Mouse (Mus musculus): Measurements from ENCODE around the gene Lrrc46.

The Lrrc46 gene

DNA sequence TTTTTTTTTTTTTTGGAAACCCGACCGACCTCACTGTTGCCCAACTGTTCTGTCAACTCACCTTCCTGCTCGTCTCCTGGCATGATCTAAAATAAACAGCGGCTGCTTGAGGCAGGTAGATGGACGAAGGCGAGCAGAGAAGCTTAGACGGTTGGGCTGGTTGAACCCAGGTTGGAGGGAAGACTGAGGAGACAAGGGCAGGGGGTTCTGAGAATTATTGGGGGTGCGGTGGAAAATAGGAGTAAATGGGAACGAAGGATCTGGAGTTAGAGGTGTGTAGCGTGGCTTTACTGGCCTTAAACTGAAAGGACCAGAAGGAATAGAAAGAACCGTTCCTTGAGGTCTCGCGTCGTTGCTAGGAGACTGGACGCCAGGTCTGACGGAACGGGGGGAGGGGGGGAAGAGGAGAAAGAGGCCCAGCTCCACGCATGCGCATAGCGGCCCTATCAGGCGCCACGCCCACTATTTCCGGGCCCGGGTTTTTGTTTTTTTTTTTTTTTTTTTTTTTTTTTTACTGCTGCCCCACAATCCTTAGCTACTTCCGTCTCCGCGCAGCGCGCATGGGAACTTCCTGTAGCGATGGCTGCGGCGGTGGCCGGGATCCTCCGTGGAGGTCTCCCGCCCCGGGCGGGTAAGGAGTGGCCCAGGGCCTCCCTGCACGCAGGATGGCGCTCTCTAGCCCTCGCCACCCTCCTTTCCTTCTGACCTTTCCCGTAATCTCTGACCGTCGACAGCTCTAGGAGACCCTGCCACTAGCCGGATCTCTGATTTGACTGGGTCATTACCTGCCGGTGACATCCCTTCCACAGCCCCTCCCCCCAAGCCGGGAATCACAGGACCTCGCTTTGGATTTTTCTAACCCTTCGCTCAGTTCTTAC is at the start of gene Lrrc46, which contains the start of gene Mrpl10:
Gene Lrrc46 (minus strand): TSS at position 386 of the 878 bp plus-strand sequence.
Gene Mrpl10 (plus strand): TSS at position 539 of the 878 bp plus-strand sequence.
- in situ Hi-C loops (cut with MboI; ENCODE audit: unreplicated experiment in 2 of 2): loop anchor here in 1 of 2 experiments (10.0 kb wide), 1 partner anchor 266 kb away; the partner anchor contains the start of gene Snx11

DNA sequence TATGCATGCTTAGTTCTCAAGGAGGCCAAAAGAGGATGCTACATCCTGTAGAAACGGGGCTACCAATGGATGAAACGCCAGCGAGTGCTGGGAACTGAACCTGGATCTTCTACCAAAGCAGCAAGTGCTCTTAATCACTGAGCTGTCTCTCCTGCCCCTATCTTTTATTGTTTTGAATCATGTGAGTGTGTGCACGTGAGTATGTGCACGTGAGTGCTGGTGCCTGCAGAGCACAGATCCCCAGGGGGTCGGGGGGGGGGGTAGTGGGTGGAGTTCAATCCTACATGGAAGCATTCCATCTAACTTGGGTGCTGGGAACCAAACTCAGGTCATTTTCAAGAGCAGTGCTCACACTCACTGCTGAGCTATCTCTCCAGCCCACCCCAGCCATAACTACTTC is 45.2 kb upstream of the Lrrc46 start:
- in situ Hi-C loops (cut with MboI; ENCODE audit: unreplicated experiment in 2 of 2): no loop called here

DNA sequence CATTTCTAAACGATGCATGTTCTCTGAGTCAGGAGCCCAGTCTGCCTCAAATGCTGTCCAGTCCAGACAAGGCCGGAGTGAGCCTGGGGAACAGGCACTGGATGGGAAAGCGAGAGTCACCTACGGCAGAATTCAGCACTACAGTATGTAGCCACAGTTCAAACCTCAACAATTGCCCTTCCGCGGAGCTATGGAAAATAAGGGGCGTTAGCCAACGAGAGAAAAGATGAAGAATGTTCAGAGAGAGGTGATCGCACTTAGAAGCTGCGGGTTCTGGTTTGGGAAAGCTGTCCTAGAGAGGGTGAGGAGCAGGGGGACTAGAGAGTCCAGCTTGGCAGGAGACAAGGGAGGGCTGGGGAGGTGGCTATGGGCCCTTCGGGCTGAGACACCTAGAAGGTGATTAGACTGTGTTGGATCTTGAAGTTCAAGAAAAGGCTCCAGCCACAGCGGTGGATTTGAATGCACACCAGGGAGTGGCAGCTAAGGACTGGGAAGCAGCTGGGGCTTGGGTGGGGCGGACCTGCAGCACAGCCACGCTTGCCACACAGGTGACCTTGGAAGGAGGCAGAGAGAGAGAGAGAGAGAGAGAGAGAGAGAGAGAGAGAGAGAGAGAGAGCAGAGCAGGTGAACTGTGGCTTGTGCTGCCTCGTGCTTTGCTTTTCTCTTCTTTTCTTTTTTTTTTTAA is 43.8 kb upstream of the Lrrc46 start:
- in situ Hi-C loops (cut with MboI; ENCODE audit: unreplicated experiment in 2 of 2): no loop called here

DNA sequence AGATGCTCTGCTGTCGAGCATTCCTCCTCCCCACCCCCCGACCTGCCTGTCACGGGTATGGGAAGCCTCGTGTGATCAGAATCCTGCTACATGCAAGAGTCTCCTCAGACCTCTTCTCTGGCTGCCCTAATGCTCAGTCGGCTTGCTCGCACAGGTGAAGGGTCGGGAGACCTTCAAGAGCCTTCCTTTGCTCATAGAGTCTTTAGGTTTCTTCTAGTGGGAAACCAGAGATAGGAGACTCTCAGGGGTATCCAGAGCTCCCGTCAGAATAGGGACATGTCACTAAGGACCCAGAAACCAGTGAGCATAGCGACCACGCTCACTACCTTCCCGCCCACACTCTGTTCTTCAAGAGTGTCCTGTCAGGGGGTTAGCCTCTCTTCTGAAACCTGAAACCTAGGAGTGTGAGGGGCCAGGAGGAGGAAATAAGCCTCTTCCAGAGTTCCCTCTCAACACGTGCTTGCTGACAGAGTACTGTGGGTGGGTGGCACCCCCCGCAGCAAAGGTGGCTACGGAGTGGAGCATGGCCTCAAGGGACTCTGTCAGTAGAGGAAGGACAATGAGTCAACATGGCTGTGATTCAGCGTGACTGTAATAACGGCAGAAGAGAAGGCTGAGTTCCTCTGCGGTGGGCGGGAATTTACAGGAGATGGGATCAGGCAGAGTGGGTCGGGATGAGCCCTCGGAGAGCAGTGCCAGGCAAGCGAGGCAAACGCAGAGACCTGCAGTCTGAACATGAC is 42.4 kb upstream of the Lrrc46 start:
- in situ Hi-C loops (cut with MboI; ENCODE audit: unreplicated experiment in 2 of 2): no loop called here

DNA sequence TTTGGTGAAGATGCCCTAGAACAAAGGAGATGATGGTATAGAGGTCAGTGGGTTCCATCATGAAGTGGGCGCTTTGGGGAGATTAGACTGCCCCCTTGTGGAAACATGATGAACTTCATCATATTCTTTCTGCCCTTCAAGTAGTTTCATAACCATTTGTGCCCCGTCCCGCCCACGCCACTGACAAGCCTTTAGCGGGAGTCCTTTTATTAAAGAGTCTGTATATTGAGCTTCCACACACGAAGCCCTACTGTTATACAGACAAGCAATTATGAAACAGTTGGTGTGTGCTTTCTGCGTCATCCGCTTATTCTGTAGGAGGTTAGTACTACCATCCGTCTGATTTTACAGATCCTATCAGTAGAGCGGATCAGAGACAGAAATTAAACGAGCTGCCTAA is 41.8 kb upstream of the Lrrc46 start:
- in situ Hi-C loops (cut with MboI; ENCODE audit: unreplicated experiment in 2 of 2): no loop called here

DNA sequence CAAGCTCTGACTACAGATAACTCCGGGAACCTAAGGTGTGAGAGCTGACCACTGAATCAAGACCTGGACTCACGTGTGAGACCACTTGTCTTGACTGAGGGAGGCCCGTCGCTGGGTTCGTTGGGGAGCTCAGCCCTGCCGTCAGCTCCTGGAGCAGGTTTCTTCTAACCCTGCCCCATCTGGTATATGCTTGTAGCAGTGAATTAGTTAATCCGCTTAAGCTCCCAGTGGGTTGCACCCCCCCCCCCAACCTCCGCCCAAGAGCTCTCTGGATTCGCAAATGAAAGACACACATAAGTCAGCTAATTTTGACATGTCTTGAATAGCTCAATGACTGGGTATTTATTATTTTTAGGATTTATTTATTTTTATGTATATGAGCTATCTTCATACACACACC is 39.1 kb upstream of the Lrrc46 start:
- in situ Hi-C loops (cut with MboI; ENCODE audit: unreplicated experiment in 2 of 2): no loop called here

DNA sequence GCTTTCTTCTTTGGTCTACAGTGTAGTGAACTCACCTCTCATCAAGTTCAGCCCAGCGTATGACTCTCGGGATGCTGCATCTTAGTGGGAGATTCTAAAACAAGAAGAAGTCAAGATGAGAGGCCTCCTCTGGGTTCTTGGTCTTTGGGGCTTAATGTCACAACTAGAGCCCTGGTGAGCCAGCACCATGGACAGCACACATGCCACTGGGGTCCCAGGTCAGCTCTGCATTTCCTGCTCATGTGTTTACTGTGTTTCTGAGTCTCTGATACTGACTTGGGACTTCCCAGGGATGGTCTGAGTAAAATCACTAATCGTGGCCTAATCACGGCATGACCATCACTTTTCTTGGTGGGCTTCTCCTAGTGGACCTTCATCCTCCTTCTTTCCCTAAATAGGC is 37.5 kb upstream of the Lrrc46 start:
- in situ Hi-C loops (cut with MboI; ENCODE audit: unreplicated experiment in 2 of 2): no loop called here

DNA sequence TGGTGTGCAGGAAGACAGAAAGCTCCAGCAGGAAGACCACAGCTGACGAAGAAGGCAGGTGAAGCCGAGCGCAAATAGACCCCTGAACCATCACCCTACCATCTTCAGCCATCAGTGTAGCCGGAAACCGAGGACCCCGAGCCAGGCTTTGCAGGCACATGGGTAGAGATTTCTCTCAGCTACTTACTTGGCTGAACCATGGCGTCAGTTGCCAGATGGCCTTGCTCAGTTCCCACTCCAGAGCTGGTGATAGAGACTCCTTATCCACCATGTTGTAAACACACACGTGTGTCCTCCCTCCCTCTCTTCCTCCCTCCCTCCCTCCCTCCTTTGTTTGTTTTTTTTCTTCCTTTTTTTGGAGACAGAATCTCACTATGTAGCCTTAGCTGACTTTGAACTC is 33.0 kb upstream of the Lrrc46 start:
- in situ Hi-C loops (cut with MboI; ENCODE audit: unreplicated experiment in 2 of 2): loop anchor here in 1 of 2 experiments (25.0 kb wide), 1 partner anchor 787 kb away; the partner anchor contains the start of genes Hoxb6, Hoxb7 and Hoxb8

DNA sequence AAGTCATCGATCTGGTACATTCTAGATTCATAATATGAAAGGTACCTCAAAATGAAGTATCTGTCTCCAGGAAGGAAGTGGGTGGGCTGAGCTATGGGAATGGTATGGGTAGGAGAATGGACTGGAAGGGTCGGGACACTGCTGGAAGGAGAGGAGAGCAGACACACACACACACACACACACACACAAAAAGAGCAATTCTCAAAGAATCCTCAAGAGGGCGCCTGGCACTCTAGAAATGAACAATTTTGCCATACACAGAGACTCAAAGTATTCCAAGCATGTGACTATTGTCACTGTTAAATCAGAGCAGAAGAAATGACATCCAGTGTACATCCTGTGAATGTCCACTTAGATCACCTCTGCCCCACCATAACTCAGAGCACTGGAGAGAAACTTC is 31.3 kb upstream of the Lrrc46 start:
- in situ Hi-C loops (cut with MboI; ENCODE audit: unreplicated experiment in 2 of 2): loop anchor here in 1 of 2 experiments (25.0 kb wide), 1 partner anchor 785 kb away; the partner anchor contains the start of genes Hoxb6, Hoxb7 and Hoxb8

DNA sequence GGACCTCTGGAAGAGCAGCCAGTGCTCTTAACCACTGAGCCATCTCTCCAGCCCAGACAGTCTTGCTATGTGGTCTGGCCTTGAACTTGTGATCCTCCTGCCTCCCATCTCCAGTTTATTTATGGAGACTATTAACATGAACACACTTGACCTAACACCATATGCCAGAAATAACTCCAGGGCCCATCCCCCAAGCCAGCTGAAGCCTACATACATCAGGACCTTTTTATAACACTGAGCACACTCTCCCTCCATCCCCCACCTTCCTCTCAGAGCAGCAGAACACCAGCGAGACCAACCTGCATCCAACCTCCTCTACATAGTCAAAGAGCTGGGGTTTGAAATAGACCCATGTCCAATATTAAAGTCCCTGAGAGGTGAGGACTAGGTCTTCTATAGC is 29.9 kb upstream of the Lrrc46 start:
- in situ Hi-C loops (cut with MboI; ENCODE audit: unreplicated experiment in 2 of 2): loop anchor here in 1 of 2 experiments (25.0 kb wide), 1 partner anchor 784 kb away; the partner anchor contains the start of genes Hoxb6, Hoxb7 and Hoxb8

DNA sequence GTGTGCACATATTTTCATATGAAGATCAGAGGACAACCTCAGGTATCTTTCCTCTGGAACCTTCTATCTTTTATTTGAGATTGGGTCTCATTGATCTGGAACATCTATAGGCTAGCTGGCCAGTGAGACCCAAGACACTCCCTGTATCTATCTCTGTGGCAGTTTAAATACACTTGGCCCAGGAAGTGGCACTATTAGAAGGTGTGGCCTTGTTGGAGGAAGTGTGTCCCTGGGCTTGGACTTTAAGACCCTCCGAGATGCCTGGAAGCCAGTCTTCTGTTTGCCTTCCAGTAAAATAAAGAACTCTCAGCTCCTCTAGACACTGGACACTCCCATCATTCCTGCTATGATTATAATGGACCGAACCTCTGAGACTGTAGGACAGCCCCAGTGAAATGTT is 28.6 kb upstream of the Lrrc46 start:
- in situ Hi-C loops (cut with MboI; ENCODE audit: unreplicated experiment in 2 of 2): loop anchor here in 1 of 2 experiments (25.0 kb wide), 1 partner anchor 782 kb away; the partner anchor contains the start of genes Hoxb6, Hoxb7 and Hoxb8

DNA sequence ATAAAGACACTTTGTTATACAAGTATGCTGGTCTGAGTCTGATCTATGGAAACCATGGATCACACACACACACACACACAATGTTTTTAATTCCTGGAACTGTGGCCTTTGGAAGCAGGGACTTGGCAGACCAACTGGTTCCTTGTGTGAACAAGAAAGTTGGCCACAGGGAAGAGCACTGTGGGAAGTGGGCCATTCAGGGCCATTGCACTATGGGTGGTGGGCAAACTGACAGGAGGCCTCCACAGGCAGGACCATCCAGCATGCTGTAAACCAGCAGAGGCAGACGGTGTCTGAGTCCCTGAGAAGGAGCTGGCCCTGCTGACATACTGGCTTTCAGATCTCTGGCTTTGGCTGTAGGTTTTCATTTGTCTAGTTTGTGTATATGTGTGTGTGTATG is 28.1 kb upstream of the Lrrc46 start:
- in situ Hi-C loops (cut with MboI; ENCODE audit: unreplicated experiment in 2 of 2): loop anchor here in 1 of 2 experiments (25.0 kb wide), 1 partner anchor 782 kb away; the partner anchor contains the start of genes Hoxb6, Hoxb7 and Hoxb8

DNA sequence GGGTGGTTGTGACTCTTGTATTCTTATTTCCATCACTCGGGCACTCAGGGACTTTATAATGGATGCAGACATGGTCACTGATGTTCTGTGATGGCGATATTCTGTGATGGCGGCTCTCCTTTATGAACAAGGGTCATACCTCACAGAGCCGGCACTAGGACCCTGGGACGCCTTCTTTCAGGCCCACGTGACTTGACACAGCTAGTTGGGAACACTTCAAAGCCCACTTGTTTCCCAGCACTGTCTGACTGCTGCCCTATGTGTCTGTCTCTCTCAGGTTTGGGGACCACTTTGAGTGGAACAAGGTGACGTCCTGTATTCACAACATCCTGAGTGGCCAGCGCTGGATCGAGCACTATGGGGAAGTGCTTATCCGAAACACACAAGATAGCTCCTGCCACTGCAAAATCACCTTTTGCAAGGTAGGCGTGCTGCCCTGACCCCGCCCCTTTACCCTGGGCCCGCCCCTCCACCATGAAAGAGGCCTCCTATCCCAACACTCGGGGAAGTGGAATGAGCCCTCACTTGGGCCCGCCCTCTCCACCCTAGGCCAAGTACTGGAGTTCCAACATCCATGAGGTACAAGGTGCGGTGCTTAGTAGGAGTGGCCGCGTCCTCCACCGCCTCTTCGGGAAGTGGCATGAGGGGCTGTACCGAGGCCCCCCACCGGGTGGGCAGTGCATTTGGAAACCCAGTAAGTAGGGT is 25.6 kb upstream of the Lrrc46 start:
- in situ Hi-C loops (cut with MboI; ENCODE audit: unreplicated experiment in 2 of 2): loop anchor here in 1 of 2 experiments (25.0 kb wide), 1 partner anchor 780 kb away; the partner anchor contains the start of genes Hoxb6, Hoxb7 and Hoxb8

DNA sequence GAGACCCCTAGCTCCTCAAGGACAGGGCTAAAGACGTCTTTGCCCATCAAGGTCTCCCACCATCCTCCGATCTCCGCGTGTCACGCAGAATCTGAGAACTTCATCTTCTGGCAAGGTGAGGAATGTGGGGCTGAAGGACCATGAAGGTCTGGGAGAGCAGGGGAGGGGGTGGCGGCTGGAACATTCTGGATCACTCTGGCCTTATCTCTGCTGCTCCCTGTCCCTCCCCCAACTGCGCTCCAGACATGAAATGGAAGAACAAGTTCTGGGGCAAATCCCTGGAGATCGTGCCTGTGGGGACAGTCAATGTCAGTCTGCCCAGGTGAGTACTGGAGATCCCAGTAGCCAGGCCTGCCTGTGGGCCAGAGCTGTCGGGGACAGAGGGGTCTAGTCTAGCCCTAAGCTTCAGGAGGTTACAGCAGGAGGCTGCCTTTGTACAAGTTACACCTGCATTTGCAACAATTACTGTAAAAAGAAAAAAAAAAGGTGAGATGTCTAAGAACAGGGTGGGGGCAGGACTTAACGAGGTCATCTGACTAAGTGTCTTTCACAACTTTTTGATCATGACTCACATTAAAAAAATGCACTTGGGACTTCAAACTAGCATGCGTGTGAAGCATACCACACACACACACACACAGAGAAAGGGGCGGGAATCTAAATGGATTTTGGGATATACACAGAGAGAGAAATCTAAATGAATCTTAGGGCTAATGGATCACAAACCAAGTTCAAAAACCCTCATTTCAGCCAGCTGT is 24.5 kb upstream of the Lrrc46 start:
- in situ Hi-C loops (cut with MboI; ENCODE audit: unreplicated experiment in 2 of 2): loop anchor here in 1 of 2 experiments (25.0 kb wide), 1 partner anchor 778 kb away; the partner anchor contains the start of genes Hoxb6, Hoxb7 and Hoxb8

DNA sequence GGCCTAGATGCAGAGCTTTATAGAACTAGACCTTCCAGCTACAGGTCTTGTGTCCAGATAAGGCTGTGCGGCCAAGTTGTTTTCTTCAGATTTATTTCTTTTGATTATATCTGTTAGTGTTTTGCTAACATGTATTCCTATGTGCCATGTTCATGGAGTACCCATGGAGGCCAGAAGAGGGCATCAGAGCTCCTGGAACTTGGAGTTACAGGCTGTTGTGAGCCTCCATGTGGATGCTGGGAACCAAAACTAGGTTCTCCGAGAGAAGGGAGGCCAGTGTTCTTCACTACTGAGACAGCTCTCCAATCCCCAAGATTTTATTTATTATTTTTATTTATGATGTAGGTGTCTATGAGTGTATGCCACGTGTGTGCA is 22.7 kb upstream of the Lrrc46 start:
- in situ Hi-C loops (cut with MboI; ENCODE audit: unreplicated experiment in 2 of 2): loop anchor here in 1 of 2 experiments (25.0 kb wide), 1 partner anchor 777 kb away; the partner anchor contains the start of genes Hoxb6, Hoxb7 and Hoxb8

DNA sequence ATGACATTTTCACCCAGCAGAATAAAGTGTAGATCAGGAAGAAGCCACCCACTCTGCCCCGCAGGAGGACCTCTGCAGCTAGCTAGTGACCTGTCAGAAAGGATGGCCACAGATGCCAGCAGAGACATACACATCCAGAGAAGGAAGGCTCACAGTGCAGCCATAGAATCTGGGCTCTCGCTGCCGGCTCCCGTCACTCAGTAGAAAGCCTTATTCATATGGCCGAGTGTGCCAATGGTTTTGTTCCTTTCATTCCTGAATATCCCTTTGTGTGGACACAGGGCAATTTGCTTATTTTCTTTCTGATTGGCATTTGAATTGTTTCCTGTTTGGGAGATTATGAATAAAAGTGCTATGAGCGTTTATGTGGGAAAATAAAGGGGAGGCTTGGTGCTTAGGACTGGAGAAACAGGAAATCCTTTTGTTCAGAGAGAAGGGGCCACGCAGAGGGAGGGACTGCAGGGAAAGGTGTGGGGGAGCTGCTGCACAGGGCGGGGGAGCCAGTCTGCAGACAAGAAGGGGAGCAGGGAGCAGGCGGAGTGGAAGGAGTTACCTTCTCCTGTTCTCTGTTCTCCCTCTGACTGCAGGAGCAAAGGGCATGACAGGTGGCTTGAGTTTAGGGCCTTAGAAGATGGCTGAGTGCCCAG is 22.2 kb upstream of the Lrrc46 start:
- in situ Hi-C loops (cut with MboI; ENCODE audit: unreplicated experiment in 2 of 2): loop anchor here in 1 of 2 experiments (25.0 kb wide), 1 partner anchor 776 kb away; the partner anchor contains the start of genes Hoxb6, Hoxb7 and Hoxb8

DNA sequence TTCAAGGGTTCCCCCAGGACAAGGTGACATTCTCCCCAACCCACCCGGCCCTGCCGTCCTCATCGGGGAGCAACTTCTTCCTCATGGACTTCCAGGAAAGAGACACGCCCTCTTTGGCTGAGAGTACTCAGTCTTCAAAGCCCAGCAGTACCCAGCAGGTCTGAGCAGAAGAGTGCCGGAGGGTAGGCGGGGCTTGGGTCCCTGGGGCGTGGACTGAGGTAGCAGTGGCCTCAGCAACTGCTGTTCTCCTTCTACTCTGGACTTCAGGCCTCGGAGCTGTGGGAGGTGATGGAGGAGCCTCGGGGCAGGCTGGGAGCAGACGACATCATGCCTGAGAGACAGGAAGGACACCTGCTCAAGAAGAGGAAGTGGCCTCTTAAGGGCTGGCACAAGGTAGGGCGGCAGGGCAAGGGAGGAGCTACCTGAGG is 11.0 kb upstream of the Lrrc46 start:
- in situ Hi-C loops (cut with MboI; ENCODE audit: unreplicated experiment in 2 of 2): loop anchor here in 1 of 2 experiments (25.0 kb wide), 1 partner anchor 765 kb away; the partner anchor contains the start of genes Hoxb6, Hoxb7 and Hoxb8
